Mouse (Mus musculus) testis, adult 2 months (tissue): ENCODE measurements around the gene Ipo5.

Experiments used
- CTCF ChIP-seq: fragments of 200-500 bp; IDR thresholded peaks from 2 replicates; pipeline ENCODE4 v1.5.1; 2012; ENCODE audit warnings: low read depth, mild to moderate bottlenecking, inconsistent platforms, low read length, moderate library complexity; ENCODE audit not compliant: control insufficient read depth, insufficient read depth, insufficient replicate concordance
- POLR2A ChIP-seq: fragments of 200-500 bp; IDR thresholded peaks from 2 replicates; pipeline ENCODE4 v1.6.1; 2012; ENCODE audit warnings: low read depth, mild to moderate bottlenecking, inconsistent platforms, low read length, moderate library complexity; ENCODE audit not compliant: control insufficient read depth

DNA sequence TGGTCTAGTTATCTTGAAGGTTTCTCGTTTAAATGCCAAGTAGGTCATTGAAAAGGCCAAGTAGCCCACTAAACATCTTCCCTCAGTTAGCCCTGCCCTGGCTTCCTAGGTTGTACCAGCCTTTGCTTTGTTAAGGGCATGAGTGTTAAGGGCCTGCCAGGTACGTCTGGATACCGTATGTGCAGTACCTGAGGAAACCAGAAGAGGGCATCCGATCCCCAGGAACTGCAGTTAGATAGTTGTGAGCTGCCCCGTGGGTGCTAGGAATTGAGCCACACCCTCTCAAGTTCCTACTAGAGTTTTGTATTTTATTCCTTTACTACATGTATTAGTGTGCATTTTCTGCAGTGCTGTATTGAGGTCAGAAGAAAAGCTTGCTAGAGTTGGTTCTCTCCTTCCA, 38.0 kb downstream of the Ipo5 start:
- TF ChIP-seq POLR2A (no peak), CTCF (peak; percentile 8; the same call in 1 of the 2 replicates)
